Mouse (Mus musculus) midbrain, embryonic 11.5 days (tissue): ENCODE data around the gene Acaa1b. TPM values are rescaled to one million over a fixed set of nuclear protein-coding genes. Genes with fewer than 3 reads are reported as not detected.

Experiments
- ATAC-seq: fragments of 200-750 bp; cut with Nextera tagmentation; 2 replicates; pipeline ENCODE4 v1.8.0; 2017; ENCODE audit warnings: moderate TSS enrichment, moderate library complexity; ENCODE audit not compliant: low FRiP score
- DNase-seq: peaks from one replicate; pipeline ENCODE4 v3.0.0; 2015; ENCODE audit warnings: low spot score; ENCODE audit errors: missing footprints
- H3K27ac ChIP-seq: fragments of 300-500 bp; sonication (generic); 2 replicates; pipeline ENCODE4 v1.5.1; 2014; ENCODE audit warnings: low read depth, low read length
- H3K27me3 ChIP-seq: fragments of 300-500 bp; sonication (generic); 2 replicates; pipeline ENCODE4 v1.6.1; 2014; ENCODE audit warnings: mild to moderate bottlenecking, low read length, moderate library complexity, mixed read lengths; ENCODE audit not compliant: control insufficient read depth, insufficient read depth
- H3K36me3 ChIP-seq: fragments of 300-500 bp; sonication (generic); 2 replicates; pipeline ENCODE4 v1.6.1; 2014; ENCODE audit warnings: mild to moderate bottlenecking, low read length, moderate library complexity, mixed read lengths; ENCODE audit not compliant: control insufficient read depth, insufficient read depth
- H3K4me1 ChIP-seq: fragments of 300-500 bp; sonication (generic); 2 replicates; pipeline ENCODE4 v1.6.1; 2014; ENCODE audit warnings: low read length; ENCODE audit not compliant: control insufficient read depth, insufficient read depth
- H3K4me2 ChIP-seq: fragments of 300-500 bp; sonication (generic); 2 replicates; pipeline ENCODE4 v1.6.1; 2014; ENCODE audit warnings: mild to moderate bottlenecking, moderate library complexity
- H3K4me3 ChIP-seq: fragments of 300-500 bp; sonication (generic); 2 replicates; pipeline ENCODE4 v1.5.1; 2014; ENCODE audit warnings: low read depth, low read length
- H3K9ac ChIP-seq: fragments of 300-500 bp; sonication (generic); 2 replicates; pipeline ENCODE4 v1.6.1; 2014; ENCODE audit warnings: low read length
- H3K9me3 ChIP-seq: fragments of 300-500 bp; sonication (generic); 2 replicates; pipeline ENCODE4 v1.6.1; 2016; ENCODE audit warnings: low read length; ENCODE audit not compliant: control insufficient read depth
- WGBS: fragments of 180-500 bp; shearing (Covaris S2); extraction: QIAGEN DNeasy Blood & Tissue Kit; methylation state at CpG from one replicate; pipeline ENCODE4 v1.1.7; 2014; 5-methylcytosine and 5-hydroxymethylcytosine counted together
- polyA plus RNA-seq: library from polyadenylated mRNA; unstranded; fragments of >200 nt; fragmentation: Nextera tagmentation; extraction: Ambion mirVana; gene quantifications from 2 replicates; pipeline ENCODE4 v1.2.1, GENCODE M21; 2014

The Acaa1b gene
- polyA plus RNA-seq, 1 experiment from 2014 or later: 1.4 TPM

GRCm38 (mm10) chr9:119128436-119129181 lies 28.3 kb downstream of the Acaa1b start:
- peak; percentile 73 for DNase-seq
- WGBS: 85% methylated on average over 12 of the region's 12 CpGs

GRCm38 (mm10) chr9:119122596-119123369 lies 34.1 kb downstream of the Acaa1b start:
- Histone ChIP-seq H3K36me3 (no peaks in the 10 kb centered on the region), H3K27ac (no peak overlapping the region), H3K4me3 (no peak overlapping the region), H3K4me2 (no peak overlapping the region), H3K9ac (no peak overlapping the region), H3K27me3 (no peaks in the 10 kb centered on the region), H3K4me1 (no peaks in the 10 kb centered on the region), H3K9me3 (no peaks in the 10 kb centered on the region)
- no peak for ATAC-seq
- WGBS: 91% methylated on average over 18 of the region's 18 CpGs
- peak; percentile 33 for DNase-seq

More at GRCm38 (mm10) chr9:119128436-119129181, 28.3 kb downstream of the Acaa1b start:
- Histone ChIP-seq H3K4me3 (no peak overlapping the region), H3K9me3 (no peaks in the 10 kb centered on the region), H3K9ac (no peak overlapping the region), H3K27me3 (no peaks in the 10 kb centered on the region), H3K4me1 (no peaks in the 10 kb centered on the region), H3K36me3 (no peaks in the 10 kb centered on the region), H3K27ac (no peak overlapping the region), H3K4me2 (no peak overlapping the region)
- no peak for ATAC-seq

- WGBS: 83% methylated on average over 3 of the region's 3 CpGs
- H3K4me1 ChIP-seq: no peaks in the 10 kb centered on the region
- no peaks in the 10 kb centered on the region for H3K36me3 ChIP-seq
These were observed 36.7 kb downstream of the Acaa1b start for GRCm38 (mm10) chr9:119120168-119120560.

GRCm38 (mm10) chr9:119119409-119120167 lies 37.3 kb downstream of the Acaa1b start:
- H3K9me3 ChIP-seq: no peaks in the 10 kb centered on the region

More at GRCm38 (mm10) chr9:119120168-119120560, 36.7 kb downstream of the Acaa1b start:
- DNase-seq: no peak
- H3K27ac ChIP-seq: no peak overlapping the region
- ATAC-seq: no peak
- H3K4me2 ChIP-seq: no peak overlapping the region
- no peaks in the 10 kb centered on the region for H3K27me3 ChIP-seq
- H3K4me3 ChIP-seq: no peak overlapping the region
- H3K9me3 ChIP-seq: no peaks in the 10 kb centered on the region
- no peak overlapping the region for H3K9ac ChIP-seq

GRCm38 (mm10) chr9:119114911-119115310 lies 42.0 kb downstream of the Acaa1b start:
- no peaks in the 10 kb centered on the region for H3K9me3 ChIP-seq
- peaks cover 4% of the 10 kb centered on the region; the same call in 1 of the 2 replicates for H3K4me1 ChIP-seq
- DNase-seq (no peak), ATAC-seq (no peak)
- H3K27ac ChIP-seq: no peak overlapping the region
- H3K9ac ChIP-seq: no peak overlapping the region
- H3K4me2 ChIP-seq: no peak overlapping the region
- 89% methylated on average over 17 of the region's 17 CpGs for WGBS
- no peaks in the 10 kb centered on the region for H3K27me3 ChIP-seq
- H3K4me3 ChIP-seq: no peak overlapping the region
- no peaks in the 10 kb centered on the region for H3K36me3 ChIP-seq

More at GRCm38 (mm10) chr9:119119409-119120167, 37.3 kb downstream of the Acaa1b start:
- no peaks in the 10 kb centered on the region for H3K27me3 ChIP-seq
- H3K4me1 ChIP-seq: no peaks in the 10 kb centered on the region
- H3K9ac ChIP-seq: no peak overlapping the region
- no peaks in the 10 kb centered on the region for H3K36me3 ChIP-seq
- H3K4me3 ChIP-seq: no peak overlapping the region
- DNase-seq (peak; percentile 66), ATAC-seq (no peak)
- no peak overlapping the region for H3K27ac ChIP-seq
- WGBS: 90% methylated on average over 19 of the region's 19 CpGs
- H3K4me2 ChIP-seq: no peak overlapping the region

GRCm38 (mm10) chr9:119110640-119111039 lies 46.3 kb downstream of the Acaa1b start:
- peak; percentile 82 for DNase-seq
- H3K27ac ChIP-seq: no peak overlapping the region

GRCm38 (mm10) chr9:119109685-119110353 lies 47.1 kb downstream of the Acaa1b start:
- Histone ChIP-seq H3K4me3 (no peak overlapping the region), H3K27me3 (no peaks in the 10 kb centered on the region), H3K36me3 (no peaks in the 10 kb centered on the region), H3K4me2 (no peak overlapping the region), H3K9ac (no peak overlapping the region), H3K4me1 (peaks cover 4% of the 10 kb centered on the region; the same call in 1 of the 2 replicates), H3K27ac (no peak overlapping the region), H3K9me3 (no peaks in the 10 kb centered on the region; the same call in 1 of the 2 replicates)
- ATAC-seq: no peak
- peak; percentile 64 for DNase-seq
- WGBS: 52% methylated on average over 12 of the region's 12 CpGs

More at GRCm38 (mm10) chr9:119110640-119111039, 46.3 kb downstream of the Acaa1b start:
- H3K4me2 ChIP-seq: no peak overlapping the region
- H3K4me1 ChIP-seq: peaks cover 4% of the 10 kb centered on the region; the same call in 1 of the 2 replicates
- no peaks in the 10 kb centered on the region for H3K36me3 ChIP-seq
- H3K9ac ChIP-seq: no peak overlapping the region
- ATAC-seq: no peak
- no peak overlapping the region for H3K4me3 ChIP-seq
- WGBS: 53% methylated on average over 3 of the region's 3 CpGs
- no peaks in the 10 kb centered on the region for H3K27me3 ChIP-seq
- H3K9me3 ChIP-seq: no peaks in the 10 kb centered on the region; the same call in 1 of the 2 replicates

- H3K9ac ChIP-seq: no peak overlapping the region
- H3K36me3 ChIP-seq: no peaks in the 10 kb centered on the region
- H3K27me3 ChIP-seq: peaks cover 3% of the 10 kb centered on the region; the same call in 1 of the 2 replicates
- no peak overlapping the region for H3K4me3 ChIP-seq
- peaks cover 8% of the 10 kb centered on the region; the same call in 1 of the 2 replicates for H3K4me1 ChIP-seq
- H3K27ac ChIP-seq: no peak overlapping the region
- 85% methylated on average over 4 of the region's 4 CpGs for WGBS
- DNase-seq: no peak
- H3K9me3 ChIP-seq: no peaks in the 10 kb centered on the region; the same call in 1 of the 2 replicates
- H3K4me2 ChIP-seq: no peak overlapping the region
- ATAC-seq: no peak
These were observed 49.3 kb downstream of the Acaa1b start for GRCm38 (mm10) chr9:119107566-119107965.
